Mouse (Mus musculus) layer of hippocampus, adult 2 months (tissue): ENCODE data around the gene Tex33. TPM values are rescaled to one million over a fixed set of nuclear protein-coding genes. Genes with fewer than 3 reads are reported as not detected.
A peak's percentile ranks its signal among the peaks of the same experiment; 100 is the strongest.
"Not testable (repeated sequence)": the region's sequence is repeated elsewhere in the genome, so short reads cannot be mapped to it uniquely, and the experiment has no call there.

Experiments used
- DNase-seq, 2 experiments: peaks; one replicate each; pipeline ENCODE4 v3.0.0; 2022; ENCODE audit warnings: low spot score in 2 of 2
- H3K27ac ChIP-seq: fragments of 200-600 bp; 2 replicates; pipeline ENCODE4 v1.8.1; 2022
- H3K4me3 ChIP-seq: fragments of 200-600 bp; 2 replicates; pipeline ENCODE4 v1.8.1; 2022; ENCODE audit warnings: mild to moderate bottlenecking
- CTCF ChIP-seq: fragments of 200-600 bp; conservative IDR thresholded peaks from 2 replicates; pipeline ENCODE4 v1.8.1; 2022; ENCODE audit warnings: antibody characterized with exemption, mild to moderate bottlenecking, moderate library complexity
- microRNA-seq, 2 experiments: library from miRNA; unstranded; fragments of <30 nt; microRNA quantifications; one replicate each; pipeline ENCODE4 v1.2.0; 2021
- total RNA-seq, 2 experiments: library from RNA; stranded (reverse); gene quantifications; 2 replicates each; pipeline ENCODE4 v1.2.3; 2021

The Tex33 gene
- total RNA-seq, 2 experiments from 2014 or later, result not detected

DNA sequence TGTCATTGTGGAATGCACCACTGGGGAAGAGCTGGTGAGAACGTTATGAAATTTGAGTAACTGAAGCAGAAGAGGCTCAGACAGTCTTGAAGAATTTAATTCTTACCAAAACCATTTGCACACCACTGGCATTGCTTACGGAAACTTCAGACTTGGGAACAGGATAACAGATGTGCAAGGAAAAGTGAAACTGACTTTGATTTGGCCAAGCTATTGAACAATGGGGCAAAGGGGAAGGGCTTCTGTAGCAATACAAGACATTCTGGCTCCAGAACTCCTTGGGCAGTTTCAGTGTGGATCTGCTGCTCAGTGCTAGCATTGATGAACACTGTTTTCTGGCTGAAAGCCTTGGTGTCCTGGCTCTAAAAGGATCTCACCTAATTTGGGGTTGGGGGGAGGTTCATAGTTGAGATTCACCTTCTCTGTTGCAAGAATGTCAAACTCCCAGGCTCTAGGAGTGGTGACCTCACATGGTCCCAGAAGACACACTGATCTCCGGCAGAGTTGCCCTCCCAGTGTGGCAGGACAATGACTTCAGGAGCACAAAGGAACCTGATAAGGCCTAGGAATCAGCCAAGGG, 44.0 kb downstream of the Tex33 start:
- H3K4me3 ChIP-seq, result no peak overlapping the region
- no peak for TF ChIP-seq CTCF
- no peak overlapping the region for H3K27ac ChIP-seq
- DNase-seq, result no peak

DNA sequence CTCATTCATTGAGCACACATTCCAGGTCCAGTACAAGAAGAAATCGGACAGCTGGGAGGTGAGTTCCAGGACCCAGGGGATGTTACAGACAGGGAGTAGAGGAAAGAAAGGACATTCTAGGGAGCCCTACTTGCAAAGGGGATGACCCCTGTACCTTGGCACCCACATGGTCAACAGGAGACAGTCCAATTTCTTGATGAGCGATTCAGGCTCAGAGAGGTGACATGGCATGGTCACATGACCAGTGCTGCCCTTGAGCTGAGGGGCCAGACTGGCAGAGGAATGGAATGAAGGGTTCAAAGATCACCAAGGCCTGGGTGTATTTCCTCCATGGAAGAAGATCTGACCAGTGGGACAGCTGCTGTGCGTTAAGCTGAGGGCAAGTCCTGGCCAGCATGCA, 51.1 kb downstream of the Tex33 start:
- DNase-seq, result no peak
- no peak overlapping the region for H3K27ac ChIP-seq
- H3K4me3 ChIP-seq, result no peak overlapping the region
- no peak for TF ChIP-seq CTCF

DNA sequence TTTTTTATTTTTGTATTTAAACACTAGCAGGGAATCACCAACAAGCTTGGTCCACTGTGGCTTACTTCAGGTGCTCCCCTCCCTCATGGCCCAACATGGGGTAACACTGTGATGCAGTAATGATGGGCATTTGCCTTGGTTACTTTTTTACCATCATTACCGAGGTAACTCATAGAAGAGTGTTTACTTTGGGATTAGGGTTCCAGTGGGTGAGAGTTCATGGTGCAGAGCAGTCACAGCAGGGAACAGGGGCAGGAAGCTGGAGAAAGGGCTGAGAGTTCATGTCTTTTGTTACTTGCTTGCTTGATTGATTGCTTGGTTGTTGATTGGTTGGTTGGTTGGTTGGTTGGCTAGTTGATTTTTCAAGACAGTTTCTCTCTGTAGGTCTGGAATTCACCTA, 52.0 kb downstream of the Tex33 start:
- no peak overlapping the region for H3K27ac ChIP-seq
- TF ChIP-seq CTCF, result no peak
- H3K4me3 ChIP-seq, result no peak overlapping the region
- DNase-seq, result no peak

DNA sequence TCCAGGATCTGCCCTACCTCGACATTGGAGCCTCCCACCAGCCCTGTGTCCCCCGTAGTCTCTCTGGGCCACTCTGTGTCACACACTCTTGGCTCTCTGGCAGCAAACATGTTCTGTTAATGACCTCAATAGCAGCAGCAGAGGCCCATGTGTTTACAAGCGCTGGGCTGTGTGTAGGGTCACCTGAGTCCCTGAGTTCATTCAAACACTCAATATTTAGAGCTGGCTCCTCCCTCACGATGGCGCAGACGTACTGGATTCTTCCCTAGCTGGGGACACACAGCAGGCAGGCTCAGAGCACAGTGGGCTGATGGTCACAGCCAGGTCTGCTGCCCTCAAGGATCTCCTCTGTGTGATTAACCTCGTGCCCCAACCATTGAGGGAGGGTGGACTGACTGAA, 54.8 kb downstream of the Tex33 start:
- not testable (repeated sequence) for H3K4me3 ChIP-seq, DNase-seq

DNA sequence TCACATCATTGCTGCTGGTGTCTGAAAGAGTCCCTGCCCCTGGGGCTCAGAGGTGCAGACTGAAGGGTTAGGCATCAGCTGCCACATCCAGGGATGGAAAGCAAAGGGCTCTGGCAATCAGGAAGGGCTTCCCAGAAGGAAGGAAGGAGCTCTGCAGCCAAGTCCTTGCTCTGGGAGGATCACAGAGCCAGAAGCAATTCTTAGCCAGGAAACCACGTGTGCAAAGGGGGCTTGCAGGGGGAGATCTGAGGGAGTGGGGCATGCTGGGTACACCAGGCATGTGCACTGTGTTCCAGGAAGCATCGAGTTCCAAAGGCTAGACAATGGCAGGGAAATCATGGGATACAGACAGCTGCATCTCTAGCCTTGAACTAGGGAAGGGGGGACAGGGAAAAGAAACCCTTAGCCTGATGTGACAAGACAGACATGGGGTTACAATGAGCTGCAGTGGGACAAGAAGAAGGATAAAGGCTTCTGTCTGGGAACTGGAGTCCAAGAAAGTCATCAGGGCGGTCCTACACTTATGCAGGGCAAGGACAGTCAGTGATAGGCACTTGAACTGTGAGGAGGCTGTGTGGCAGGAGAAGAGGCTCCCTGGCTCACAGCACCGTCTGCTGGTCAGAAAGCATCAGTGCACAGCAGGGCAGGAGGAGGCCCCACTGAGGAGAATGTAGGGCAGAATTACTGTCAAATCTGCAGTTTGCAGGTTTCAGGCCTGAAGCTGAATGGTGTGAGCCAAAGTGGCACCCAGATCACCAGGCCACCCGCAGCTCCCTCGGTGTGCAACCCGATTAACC, 55.9 kb downstream of the Tex33 start:
- peak; percentile 94 for TF ChIP-seq CTCF
- DNase-seq, result peak; percentile 55 to 60
- H3K4me3 ChIP-seq, H3K27ac ChIP-seq: not testable (repeated sequence)

More for the DNA sequence above, 54.8 kb downstream of the Tex33 start:
- not testable (repeated sequence) for H3K27ac ChIP-seq

DNA sequence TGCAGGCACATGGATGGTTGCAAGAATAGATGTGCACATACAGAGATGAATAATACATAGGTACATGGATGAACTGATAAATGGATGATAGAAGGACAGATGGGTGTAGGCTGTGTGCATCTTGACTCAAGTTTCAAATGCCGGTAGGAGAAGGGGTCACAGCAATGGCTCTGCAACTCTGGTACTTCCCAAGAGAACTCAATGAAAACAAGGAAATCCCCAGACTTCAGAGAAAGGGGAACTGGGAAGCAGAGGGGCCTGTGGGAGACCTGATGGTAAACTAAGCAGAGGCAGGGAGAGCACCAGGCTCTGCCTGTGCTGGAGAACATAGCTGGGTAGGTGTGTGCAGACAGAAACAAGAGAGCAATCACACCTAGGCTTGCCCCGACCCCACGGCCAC, 61.3 kb downstream of the Tex33 start:
- DNase-seq, result no peak
- Histone ChIP-seq H3K27ac (no peak overlapping the region), H3K4me3 (no peak overlapping the region)
- TF ChIP-seq CTCF, result no peak

DNA sequence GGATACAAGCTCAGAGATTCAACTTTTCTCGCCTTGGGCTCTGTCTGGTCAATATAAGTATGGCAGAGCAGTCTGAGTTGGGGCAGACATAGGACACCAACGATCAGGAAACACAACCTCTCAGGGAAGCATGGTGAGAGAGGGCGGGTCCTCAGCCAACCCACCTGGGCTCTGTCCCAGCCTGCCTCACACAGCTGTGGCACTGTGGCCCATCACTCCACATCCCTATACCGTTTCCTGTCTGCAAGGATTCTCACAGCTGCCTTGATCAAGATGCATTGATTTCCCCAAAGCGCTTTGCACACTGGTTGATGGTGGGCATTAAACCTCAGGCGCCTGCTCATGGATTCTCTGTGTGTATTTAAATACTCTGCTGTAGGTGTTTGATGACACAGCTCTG, 62.7 kb downstream of the Tex33 start:
- no peak overlapping the region for H3K27ac ChIP-seq
- H3K4me3 ChIP-seq, result no peak overlapping the region
- no peak for DNase-seq
- TF ChIP-seq CTCF, result no peak

DNA sequence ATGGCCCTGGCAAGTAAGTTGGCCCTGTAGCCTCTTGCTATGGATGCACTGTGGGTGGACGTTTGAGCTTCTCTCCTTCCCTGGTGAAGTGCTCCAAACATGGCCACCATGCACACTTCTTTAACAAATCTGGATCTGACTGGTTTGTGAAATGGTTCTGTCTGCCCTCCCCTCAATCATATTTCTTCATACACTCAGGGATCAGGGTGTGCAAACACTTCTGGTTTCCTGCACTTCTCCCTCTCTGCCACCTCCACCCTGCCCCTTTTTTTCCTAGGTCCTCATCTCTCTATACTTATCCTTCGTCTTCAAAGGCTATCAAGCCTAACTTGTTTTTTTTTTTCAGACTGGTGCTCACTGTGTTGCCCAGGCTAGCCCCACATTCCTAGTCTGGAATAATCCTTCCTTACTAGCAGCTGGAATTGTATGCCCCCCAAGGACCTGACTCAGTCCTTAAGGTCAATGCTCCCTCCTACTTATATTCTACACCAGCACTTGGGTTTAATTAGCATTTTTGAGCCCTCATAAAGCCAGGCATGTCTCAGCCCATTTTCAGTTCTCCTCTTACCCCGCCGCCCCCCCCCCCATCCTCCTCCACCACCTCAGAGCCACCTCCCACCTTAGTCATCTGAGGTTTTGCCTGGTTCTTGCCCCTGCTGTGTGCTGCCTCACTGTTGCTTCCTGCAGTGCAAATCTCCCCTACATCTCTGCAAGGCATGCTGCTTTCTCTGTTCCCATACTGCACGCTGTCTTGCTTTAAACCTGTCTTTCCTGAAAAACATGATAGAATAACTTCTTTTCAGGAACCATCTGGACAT, 64.0 kb downstream of the Tex33 start:
- Histone ChIP-seq H3K27ac (no peak overlapping the region), H3K4me3 (no peak overlapping the region)
- no peak for DNase-seq
- no peak for TF ChIP-seq CTCF

DNA sequence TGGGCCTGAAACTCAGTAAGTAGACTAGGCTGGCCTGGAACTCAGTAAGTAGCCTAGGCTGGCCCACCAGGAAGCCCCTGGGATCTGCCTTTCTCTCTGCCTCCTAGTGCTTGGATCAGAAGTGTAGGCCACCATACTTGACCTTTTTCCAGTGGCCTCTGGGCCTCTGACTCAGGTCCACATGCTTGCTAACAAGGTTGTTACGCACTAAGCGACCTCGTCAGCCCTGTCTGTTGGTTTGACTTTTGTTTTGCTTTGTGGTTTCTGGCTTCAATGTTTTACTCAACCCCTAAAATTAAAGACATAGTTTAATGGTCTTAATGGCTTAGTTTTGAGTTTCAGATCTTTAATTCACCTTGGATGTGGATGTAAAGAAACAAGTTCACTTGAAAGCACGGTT, 65.0 kb downstream of the Tex33 start:
- no peak for DNase-seq
- TF ChIP-seq CTCF, result no peak
- Histone ChIP-seq H3K27ac (no peak overlapping the region), H3K4me3 (no peak overlapping the region)

DNA sequence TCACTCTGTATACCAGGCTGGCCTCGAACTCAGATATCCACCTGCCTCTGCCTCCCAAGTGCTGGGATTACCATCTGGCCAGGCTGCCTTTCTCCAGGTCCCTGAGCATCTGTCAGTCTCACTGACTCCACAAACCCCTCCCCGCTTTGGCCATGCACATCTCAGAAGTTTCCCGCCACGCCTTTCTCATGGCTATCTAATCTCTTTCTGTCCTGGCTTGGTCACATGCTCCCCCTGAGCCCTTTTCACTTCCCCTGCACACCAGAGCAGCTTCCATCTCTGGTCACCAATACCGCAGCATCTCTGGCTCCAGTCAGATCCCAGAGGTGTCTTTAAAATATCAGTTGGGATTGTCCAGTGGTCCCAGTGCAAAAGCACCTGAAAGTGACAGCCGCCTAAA, 65.7 kb downstream of the Tex33 start:
- H3K4me3 ChIP-seq, H3K27ac ChIP-seq, DNase-seq: not testable (repeated sequence)

DNA sequence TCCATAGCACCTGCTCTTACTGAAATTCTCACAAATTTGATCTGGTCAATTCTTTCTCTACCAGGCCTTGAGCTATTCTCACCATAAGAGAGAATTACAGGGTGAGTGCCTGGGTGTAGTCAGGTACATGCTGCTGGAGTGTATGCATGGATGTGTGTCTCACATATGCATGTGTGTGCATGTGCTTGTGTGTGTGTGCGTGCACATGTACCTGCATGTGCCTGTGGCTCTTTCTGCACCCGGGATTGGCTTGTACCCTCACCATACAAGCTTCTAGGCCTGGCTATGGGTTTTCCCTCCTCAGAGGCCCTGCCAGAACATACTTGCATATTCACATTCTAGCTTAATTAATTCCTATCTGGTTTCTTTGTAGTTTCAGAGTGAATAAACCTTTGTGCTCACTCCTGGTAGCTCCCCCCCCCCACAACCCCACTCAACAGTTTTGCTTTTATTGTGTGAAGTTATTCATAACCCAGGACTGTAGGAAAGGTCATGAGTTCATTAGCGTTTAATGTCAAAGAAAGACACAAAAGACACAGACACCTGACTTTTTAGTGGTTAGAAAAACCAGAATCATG, 67.1 kb downstream of the Tex33 start:
- no peak for DNase-seq
- no peak overlapping the region for H3K4me3 ChIP-seq
- H3K27ac ChIP-seq, result no peak overlapping the region
- no peak for TF ChIP-seq CTCF

Small RNAs within 50 kb of the gene (microRNA-seq; reads per million reads assigned to microRNA genes)
- 0 reads per million in 2 experiments for gene Mir7676-2

Other genes with a start within 250 kb of the Tex33 start
- gene Ift27, start 221.8 kb downstream of the Tex33 start, total RNA-seq, result 10 to 100 TPM; 22.7 to 23.3 TPM
- gene Pvalb, start 189.5 kb downstream of the Tex33 start, total RNA-seq, result 10 to 100 TPM; 57.3 to 63.3 TPM
- gene Ncf4, start 151.1 kb downstream of the Tex33 start, total RNA-seq, result 1 to 10 TPM in 1 of 2 experiments, under 1 TPM in 1; 0.69 to 2.0 TPM
- 1 to 10 TPM; 2.9 to 4.2 TPM for gene Csf2rb2, start 90.2 kb downstream of the Tex33 start, total RNA-seq
- 1 to 10 TPM; 1.3 to 1.7 TPM for gene Csf2rb, start 70.2 kb downstream of the Tex33 start, total RNA-seq
- 10 to 100 TPM; 35.6 to 40.3 TPM for gene Tst, start 10.0 kb upstream of the Tex33 start, total RNA-seq
- 10 to 100 TPM; 29.5 to 31.8 TPM for gene Mpst, start 10.5 kb upstream of the Tex33 start, total RNA-seq
- gene Kctd17, start 32.7 kb upstream of the Tex33 start, total RNA-seq, result 100 to 1,000 TPM; 263 to 271 TPM
- gene Tmprss6, start 72.7 kb upstream of the Tex33 start, total RNA-seq, result 1 to 10 TPM; 1.9 to 3.0 TPM
- gene Il2rb, start 99.4 kb upstream of the Tex33 start, total RNA-seq, result under 1 TPM in 1 of 2 experiments, not detected in 1; 0.20 TPM
- gene C1qtnf6, start 135.5 kb upstream of the Tex33 start, total RNA-seq, result 1 to 10 TPM; 4.5 to 5.2 TPM
- 10 to 100 TPM; 25.2 to 25.8 TPM for gene Sstr3, start 148.8 kb upstream of the Tex33 start, total RNA-seq
- 1 to 10 TPM; 2.2 to 3.7 TPM for gene Rac2, start 176.9 kb upstream of the Tex33 start, total RNA-seq
- 10 to 100 TPM; 24.7 to 25.2 TPM for gene Cyth4, start 201.1 kb upstream of the Tex33 start, total RNA-seq